Mouse (Mus musculus): ENCODE data around the gene Map3k13. TPM values are rescaled to one million over a fixed set of nuclear protein-coding genes. Genes with fewer than 3 reads are reported as not detected.

The Map3k13 gene
- polyA plus RNA-seq, 1 experiment from 2014 or later: 0.76 TPM

DNA sequence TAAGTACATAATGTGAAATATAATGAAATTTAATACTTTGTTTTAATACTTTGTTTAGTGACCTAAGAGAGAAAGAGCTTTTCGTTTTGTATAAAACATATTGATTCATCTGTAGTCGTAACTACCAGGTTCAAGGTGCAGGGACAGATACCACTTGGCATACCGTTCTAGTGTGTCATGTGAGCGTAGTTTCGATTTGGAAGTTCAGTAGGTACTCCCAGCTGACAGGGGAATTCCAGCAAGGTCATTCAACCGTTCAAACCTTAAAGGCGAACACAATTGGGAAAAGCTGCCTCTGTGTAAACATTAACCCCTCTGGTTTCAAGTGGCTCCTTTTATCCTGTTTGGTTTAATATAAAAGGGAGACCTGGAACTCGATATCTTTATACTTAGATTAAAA, 24.5 kb downstream of the Map3k13 start:
- H3K9me3 ChIP-seq (replicated peaks; ENCODE audit: control insufficient read depth, low read length): no peaks in the 10 kb centered on the region
- H3K9ac ChIP-seq (ENCODE audit: low read length): 0 out of 2 replicates have a peak overlapping the region, but pooled peaks have one; percentile 17
- peak overlapping the region; percentile 45; the same call in 1 of the 2 replicates for H3K4me2 ChIP-seq (ENCODE audit: low read depth, low read length)
- no peaks in the 10 kb centered on the region for H3K36me3 ChIP-seq (ENCODE audit: control insufficient read depth, insufficient read depth)
- H3K27ac ChIP-seq (ENCODE audit: low read length): no peak overlapping the region
- 43% methylated on average over 8 of the region's 8 CpGs for WGBS
- no peaks in the 10 kb centered on the region for H3K27me3 ChIP-seq (ENCODE audit: control insufficient read depth, insufficient read depth, low read length)
- peak overlapping the region; percentile 23; the same call in 1 of the 2 replicates for H3K4me3 ChIP-seq (ENCODE audit: low read length)
- no peak for ATAC-seq (replicated peaks; ENCODE audit: extremely low read depth, insufficient read depth, low FRiP score)
- peaks cover 3% of the 10 kb centered on the region; the same call in 1 of the 2 replicates for H3K4me1 ChIP-seq (ENCODE audit: control insufficient read depth, insufficient read depth, low read length)

DNA sequence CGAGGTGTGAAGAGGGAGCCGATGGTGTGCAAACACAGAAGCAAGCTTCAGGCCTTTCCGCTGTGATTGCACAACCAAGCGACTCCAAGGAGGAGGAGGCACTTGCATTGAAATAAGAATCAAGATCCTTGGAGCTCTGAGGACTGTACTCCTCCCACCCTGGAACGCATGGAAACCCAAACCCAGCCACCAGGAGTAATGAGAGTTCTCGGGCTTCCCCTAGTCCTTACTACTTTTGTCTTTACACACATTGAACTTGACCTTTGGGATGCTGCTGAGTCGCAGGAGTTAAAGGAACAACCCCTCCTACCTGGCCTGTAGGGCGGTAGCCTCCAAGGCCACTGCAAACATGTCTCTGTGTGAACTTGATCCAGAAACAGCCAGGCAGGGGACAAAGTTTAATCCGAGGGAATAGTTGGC, 31.5 kb downstream of the Map3k13 start:
- Histone ChIP-seq H3K9ac (ENCODE audit: low read length) (no peak overlapping the region), H3K9me3 (replicated peaks; ENCODE audit: control insufficient read depth, low read length) (no peaks in the 10 kb centered on the region), H3K27ac (ENCODE audit: low read length) (no peak overlapping the region), H3K4me2 (ENCODE audit: low read depth, low read length) (no peak overlapping the region), H3K27me3 (ENCODE audit: control insufficient read depth, insufficient read depth, low read length) (no peaks in the 10 kb centered on the region), H3K4me1 (ENCODE audit: control insufficient read depth, insufficient read depth, low read length) (0 out of 2 replicates have a peak, but pooled peaks cover 2% of the 10 kb centered on the region), H3K36me3 (ENCODE audit: control insufficient read depth, insufficient read depth) (no peaks in the 10 kb centered on the region), H3K4me3 (ENCODE audit: low read length) (no peak overlapping the region)
- 70% methylated on average over 9 of the region's 9 CpGs for whole genome bisulfite sequencing
- no peak for ATAC-seq (replicated peaks; ENCODE audit: extremely low read depth, insufficient read depth, low FRiP score)

GRCm38 (mm10) chr16:21827153-21827552, 33.0 kb downstream of the Map3k13 start:
- no peak overlapping the region for H3K9ac ChIP-seq (ENCODE audit: low read length)
- no peaks in the 10 kb centered on the region for H3K27me3 ChIP-seq (ENCODE audit: control insufficient read depth, insufficient read depth, low read length)
- H3K36me3 ChIP-seq (ENCODE audit: control insufficient read depth, insufficient read depth): no peaks in the 10 kb centered on the region
- ATAC-seq (replicated peaks; ENCODE audit: extremely low read depth, insufficient read depth, low FRiP score): no peak; the same call in 1 of the 2 replicates
- H3K9me3 ChIP-seq (replicated peaks; ENCODE audit: control insufficient read depth, low read length): no peaks in the 10 kb centered on the region
- 0 out of 2 replicates have a peak, but pooled peaks cover 2% of the 10 kb centered on the region for H3K4me1 ChIP-seq (ENCODE audit: control insufficient read depth, insufficient read depth, low read length)
- H3K27ac ChIP-seq (ENCODE audit: low read length): 0 out of 2 replicates have a peak overlapping the region, but pooled peaks have one; percentile 33
- no peak overlapping the region for H3K4me2 ChIP-seq (ENCODE audit: low read depth, low read length)
- no peak overlapping the region for H3K4me3 ChIP-seq (ENCODE audit: low read length)
- WGBS: 45% methylated on average over 4 of the region's 4 CpGs

- Histone ChIP-seq H3K27me3 (ENCODE audit: control insufficient read depth, insufficient read depth, low read length) (no peaks in the 10 kb centered on the region), H3K4me1 (ENCODE audit: control insufficient read depth, insufficient read depth, low read length) (0 out of 2 replicates have a peak, but pooled peaks cover 2% of the 10 kb centered on the region), H3K27ac (ENCODE audit: low read length) (no peak overlapping the region), H3K9me3 (replicated peaks; ENCODE audit: control insufficient read depth, low read length) (no peaks in the 10 kb centered on the region), H3K9ac (ENCODE audit: low read length) (no peak overlapping the region), H3K4me2 (ENCODE audit: low read depth, low read length) (no peak overlapping the region), H3K36me3 (ENCODE audit: control insufficient read depth, insufficient read depth) (no peaks in the 10 kb centered on the region), H3K4me3 (ENCODE audit: low read length) (no peak overlapping the region)
- no peak for ATAC-seq (replicated peaks; ENCODE audit: extremely low read depth, insufficient read depth, low FRiP score)
- WGBS: 66% methylated on average over 4 of the region's 4 CpGs
Observed at GRCm38 (mm10) chr16:21827581-21827980, 33.4 kb downstream of the Map3k13 start.

GRCm38 (mm10) chr16:21829711-21830110, 35.6 kb downstream of the Map3k13 start:
- Histone ChIP-seq H3K9ac (ENCODE audit: low read length) (no peak overlapping the region), H3K36me3 (ENCODE audit: control insufficient read depth, insufficient read depth) (no peaks in the 10 kb centered on the region), H3K4me1 (ENCODE audit: control insufficient read depth, insufficient read depth, low read length) (0 out of 2 replicates have a peak, but pooled peaks cover 2% of the 10 kb centered on the region), H3K27me3 (ENCODE audit: control insufficient read depth, insufficient read depth, low read length) (no peaks in the 10 kb centered on the region), H3K4me3 (ENCODE audit: low read length) (no peak overlapping the region), H3K4me2 (ENCODE audit: low read depth, low read length) (no peak overlapping the region), H3K9me3 (replicated peaks; ENCODE audit: control insufficient read depth, low read length) (no peaks in the 10 kb centered on the region), H3K27ac (ENCODE audit: low read length) (no peak overlapping the region)
- WGBS: 34% methylated on average over 5 of the region's 5 CpGs
- no peak for ATAC-seq (replicated peaks; ENCODE audit: extremely low read depth, insufficient read depth, low FRiP score)

DNA sequence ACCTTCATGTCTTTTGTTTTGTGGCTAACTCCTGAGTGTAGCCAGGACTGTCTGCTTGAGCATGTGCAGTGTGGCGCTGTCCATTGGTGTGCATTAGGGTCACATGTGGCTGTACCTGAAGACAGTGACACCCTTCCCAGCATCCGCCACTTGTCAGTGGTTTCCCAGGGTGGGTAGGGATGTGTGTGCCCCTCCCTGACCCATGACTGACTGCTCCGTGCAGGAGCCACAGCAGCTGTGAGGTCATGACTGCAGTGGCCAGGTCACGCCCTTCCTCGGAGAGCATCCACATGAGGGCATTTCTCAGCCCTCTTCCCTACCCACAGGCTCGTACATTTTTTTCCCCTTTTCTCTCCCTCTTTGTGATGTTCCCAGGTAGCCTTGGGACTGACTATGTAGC, 36.6 kb downstream of the Map3k13 start:
- Histone ChIP-seq H3K27ac (ENCODE audit: low read length) (no peak overlapping the region), H3K9ac (ENCODE audit: low read length) (no peak overlapping the region), H3K36me3 (ENCODE audit: control insufficient read depth, insufficient read depth) (no peaks in the 10 kb centered on the region), H3K4me1 (ENCODE audit: control insufficient read depth, insufficient read depth, low read length) (0 out of 2 replicates have a peak, but pooled peaks cover 2% of the 10 kb centered on the region), H3K9me3 (replicated peaks; ENCODE audit: control insufficient read depth, low read length) (no peaks in the 10 kb centered on the region), H3K27me3 (ENCODE audit: control insufficient read depth, insufficient read depth, low read length) (no peaks in the 10 kb centered on the region), H3K4me2 (ENCODE audit: low read depth, low read length) (no peak overlapping the region), H3K4me3 (ENCODE audit: low read length) (no peak overlapping the region)
- WGBS: 58% methylated on average over 6 of the region's 6 CpGs
- no peak for ATAC-seq (replicated peaks; ENCODE audit: extremely low read depth, insufficient read depth, low FRiP score)

DNA sequence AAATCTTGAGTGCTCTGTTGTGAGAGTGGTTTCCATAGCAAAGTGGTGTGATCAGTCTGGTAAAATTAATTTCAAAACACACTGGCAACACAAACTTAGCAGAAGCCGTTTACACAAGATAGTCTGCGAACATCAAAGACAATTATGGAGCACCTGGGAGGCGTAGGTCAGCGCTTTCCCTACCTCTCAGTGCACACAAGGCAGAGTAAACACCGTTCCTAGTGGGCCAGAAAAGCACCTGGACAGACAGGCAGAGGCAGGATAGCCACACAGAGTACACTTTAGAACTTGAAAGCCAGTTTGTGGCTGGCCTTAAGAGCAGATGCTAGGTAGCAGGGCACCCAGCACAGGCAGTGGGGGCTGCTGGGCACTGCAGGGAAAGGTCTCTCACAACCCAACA, 37.6 kb downstream of the Map3k13 start:
- Histone ChIP-seq H3K4me3 (ENCODE audit: low read length) (no peak overlapping the region), H3K4me1 (ENCODE audit: control insufficient read depth, insufficient read depth, low read length) (0 out of 2 replicates have a peak, but pooled peaks cover 2% of the 10 kb centered on the region), H3K27ac (ENCODE audit: low read length) (no peak overlapping the region), H3K9me3 (replicated peaks; ENCODE audit: control insufficient read depth, low read length) (no peaks in the 10 kb centered on the region), H3K4me2 (ENCODE audit: low read depth, low read length) (no peak overlapping the region), H3K36me3 (ENCODE audit: control insufficient read depth, insufficient read depth) (no peaks in the 10 kb centered on the region), H3K27me3 (ENCODE audit: control insufficient read depth, insufficient read depth, low read length) (no peaks in the 10 kb centered on the region), H3K9ac (ENCODE audit: low read length) (no peak overlapping the region)
- no peak for ATAC-seq (replicated peaks; ENCODE audit: extremely low read depth, insufficient read depth, low FRiP score)
- 80% methylated on average over 5 of the region's 5 CpGs for WGBS

- Histone ChIP-seq H3K9ac (ENCODE audit: low read length) (no peak overlapping the region), H3K4me3 (ENCODE audit: low read length) (no peak overlapping the region), H3K36me3 (ENCODE audit: control insufficient read depth, insufficient read depth) (no peaks in the 10 kb centered on the region), H3K9me3 (replicated peaks; ENCODE audit: control insufficient read depth, low read length) (no peaks in the 10 kb centered on the region), H3K27ac (ENCODE audit: low read length) (no peak overlapping the region), H3K27me3 (ENCODE audit: control insufficient read depth, insufficient read depth, low read length) (no peaks in the 10 kb centered on the region), H3K4me1 (ENCODE audit: control insufficient read depth, insufficient read depth, low read length) (no peaks in the 10 kb centered on the region), H3K4me2 (ENCODE audit: low read depth, low read length) (no peak overlapping the region)
- no peak for ATAC-seq (replicated peaks; ENCODE audit: extremely low read depth, insufficient read depth, low FRiP score)
- WGBS: 70% methylated on average over 1 of the region's 1 CpGs
Observed at GRCm38 (mm10) chr16:21833469-21833868, 39.3 kb downstream of the Map3k13 start.

GRCm38 (mm10) chr16:21833970-21834369, 39.8 kb downstream of the Map3k13 start:
- no peak for ATAC-seq (replicated peaks; ENCODE audit: extremely low read depth, insufficient read depth, low FRiP score)
- Histone ChIP-seq H3K27me3 (ENCODE audit: control insufficient read depth, insufficient read depth, low read length) (no peaks in the 10 kb centered on the region), H3K4me3 (ENCODE audit: low read length) (no peak overlapping the region), H3K9ac (ENCODE audit: low read length) (no peak overlapping the region), H3K4me1 (ENCODE audit: control insufficient read depth, insufficient read depth, low read length) (no peaks in the 10 kb centered on the region), H3K9me3 (replicated peaks; ENCODE audit: control insufficient read depth, low read length) (no peaks in the 10 kb centered on the region), H3K36me3 (ENCODE audit: control insufficient read depth, insufficient read depth) (no peaks in the 10 kb centered on the region), H3K27ac (ENCODE audit: low read length) (no peak overlapping the region), H3K4me2 (ENCODE audit: low read depth, low read length) (no peak overlapping the region)
- WGBS: 75% methylated on average over 10 of the region's 10 CpGs
